Mouse (Mus musculus): ENCODE results near the gene Clcnkb.

Gene Clcnkb

GRCm38 (mm10) chr4:141435974-141436373 lies 20.2 kb upstream of the Clcnkb start, which contains the start of gene Srarp:
Gene Srarp (minus strand): TSS chr4:141436105.
- intact Hi-C loops (cut with DNase I): no loop called here

DNA sequence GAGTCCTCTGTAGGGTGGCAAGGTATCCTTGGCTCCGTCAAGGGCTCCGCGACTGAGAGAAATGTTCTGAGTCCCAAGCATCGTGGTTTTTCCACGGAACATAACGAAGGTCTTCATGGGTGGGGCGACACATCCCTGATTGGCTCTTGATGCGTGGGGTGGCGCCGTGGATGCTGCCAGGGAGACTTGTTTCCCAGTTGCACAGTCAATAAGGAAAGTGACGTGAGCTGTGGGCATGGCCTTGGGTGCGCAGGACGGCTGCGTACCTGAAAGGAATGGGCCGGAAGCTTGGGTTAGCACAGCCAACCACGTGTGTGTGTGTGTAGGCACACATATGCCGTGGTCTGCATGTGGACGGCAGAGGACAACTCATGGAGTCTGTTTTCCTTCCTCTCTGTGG lies 17.4 kb upstream of the Clcnkb start:
- intact Hi-C loops (cut with DNase I): loop anchor here (5.0 kb wide), 1 partner anchor 46 kb away; no protein-coding TSS in a partner anchor

GRCm38 (mm10) chr4:141432666-141433065 lies 16.9 kb upstream of the Clcnkb start:
- intact Hi-C loops (cut with DNase I): loop anchor here (5.0 kb wide), 1 partner anchor 45 kb away; no protein-coding TSS in a partner anchor

GRCm38 (mm10) chr4:141430997-141431396 lies 15.2 kb upstream of the Clcnkb start:
- intact Hi-C loops (cut with DNase I): loop anchor here (1.0 to 5.0 kb wide), 3 partner anchors 26 to 144 kb away; no protein-coding TSS in a partner anchor

GRCm38 (mm10) chr4:141429847-141430246 lies 14.0 kb upstream of the Clcnkb start:
- intact Hi-C loops (cut with DNase I): loop anchor here (2.0 to 5.0 kb wide), 2 partner anchors 25 to 43 kb away; no protein-coding TSS in a partner anchor

- intact Hi-C loops (cut with DNase I): no loop called here
These were observed 13.6 kb upstream of the Clcnkb start for GRCm38 (mm10) chr4:141429381-141429780.

GRCm38 (mm10) chr4:141427921-141428320 lies 12.1 kb upstream of the Clcnkb start:
- intact Hi-C loops (cut with DNase I): no loop called here

GRCm38 (mm10) chr4:141426796-141427745 lies 11.3 kb upstream of the Clcnkb start:
- intact Hi-C loops (cut with DNase I): no loop called here

DNA sequence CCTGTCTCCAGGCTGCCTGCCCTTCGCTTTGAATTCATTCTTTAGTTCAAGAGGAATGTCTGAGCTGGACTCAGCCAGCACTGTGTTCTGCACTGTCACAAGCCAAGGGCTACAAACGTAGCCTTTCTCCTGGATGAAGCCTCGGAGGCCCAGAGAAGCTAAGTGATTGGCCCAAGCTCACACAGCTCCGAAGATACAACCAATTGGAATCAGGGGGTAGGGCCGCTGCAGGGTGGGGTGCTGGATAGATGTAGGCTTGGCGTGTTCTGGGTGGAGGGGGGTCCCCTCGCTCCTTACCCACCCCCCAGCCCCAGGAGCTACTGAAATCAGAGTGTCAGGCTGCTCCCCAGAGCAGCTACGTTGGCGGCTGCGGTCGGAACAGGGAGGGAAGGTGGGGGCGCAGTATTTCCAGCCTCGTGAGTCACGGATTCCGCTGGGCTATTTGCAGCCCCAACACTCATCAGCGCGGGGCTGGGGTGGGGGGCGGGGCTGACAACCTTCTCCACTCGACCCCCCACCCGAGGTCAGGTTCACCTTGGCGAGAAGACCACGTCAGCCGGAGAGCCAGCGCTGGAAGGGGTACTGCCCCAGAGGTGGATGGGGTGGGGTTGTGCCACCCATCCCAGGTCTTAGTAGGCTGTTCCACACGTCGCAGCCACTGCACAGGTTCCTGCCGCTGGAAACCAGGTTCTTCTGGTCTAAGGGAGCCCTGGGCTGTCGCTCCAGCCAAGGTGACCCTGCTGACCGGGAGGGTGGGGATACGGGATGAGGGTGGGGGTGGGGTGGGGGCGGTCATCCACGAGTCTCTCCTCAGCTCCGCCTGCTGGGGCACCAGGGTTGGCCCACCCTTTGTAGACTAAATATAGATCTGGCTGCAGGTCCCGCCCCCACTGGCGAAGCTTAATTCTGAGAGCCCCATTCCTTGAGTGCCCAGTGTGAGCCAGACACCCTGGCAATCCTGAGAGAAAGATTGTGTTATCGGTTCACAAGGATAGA lies 10.0 kb upstream of the Clcnkb start:
- intact Hi-C loops (cut with DNase I): no loop called here

DNA sequence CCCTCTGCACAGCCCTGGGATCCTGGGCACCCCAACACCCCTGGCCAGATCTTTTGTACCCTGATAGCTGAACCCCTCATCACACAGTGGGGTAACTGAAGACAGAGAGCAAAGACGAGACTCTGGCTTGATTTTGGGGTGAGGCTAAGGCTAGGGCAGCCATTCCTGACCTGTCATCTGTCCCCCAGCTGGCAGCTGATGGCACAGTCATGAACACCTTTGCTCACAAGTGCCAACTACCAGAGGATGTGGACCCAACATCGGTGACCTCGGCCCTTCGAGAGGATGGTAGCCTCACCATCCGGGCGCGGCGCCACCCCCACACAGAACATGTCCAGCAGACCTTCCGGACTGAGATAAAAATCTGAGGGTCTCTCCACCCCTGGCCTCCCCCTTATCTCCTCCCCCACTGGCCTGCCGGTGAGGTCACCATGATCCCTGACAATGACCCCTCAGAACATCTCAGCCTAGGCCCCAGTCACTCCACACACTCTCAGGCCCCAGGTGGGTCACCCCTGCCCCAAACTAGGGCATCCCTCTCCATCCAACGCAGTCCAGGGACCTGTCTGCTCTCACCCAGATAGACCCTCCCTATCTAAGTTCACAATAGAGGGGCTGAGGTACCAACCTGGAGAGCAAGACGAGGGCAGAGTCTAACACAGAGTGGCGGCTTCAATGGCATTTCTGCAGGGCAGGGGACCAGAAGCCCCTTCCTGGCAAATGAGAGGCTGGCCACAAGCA lies 8.0 kb upstream of the Clcnkb start:
- intact Hi-C loops (cut with DNase I): no loop called here

DNA sequence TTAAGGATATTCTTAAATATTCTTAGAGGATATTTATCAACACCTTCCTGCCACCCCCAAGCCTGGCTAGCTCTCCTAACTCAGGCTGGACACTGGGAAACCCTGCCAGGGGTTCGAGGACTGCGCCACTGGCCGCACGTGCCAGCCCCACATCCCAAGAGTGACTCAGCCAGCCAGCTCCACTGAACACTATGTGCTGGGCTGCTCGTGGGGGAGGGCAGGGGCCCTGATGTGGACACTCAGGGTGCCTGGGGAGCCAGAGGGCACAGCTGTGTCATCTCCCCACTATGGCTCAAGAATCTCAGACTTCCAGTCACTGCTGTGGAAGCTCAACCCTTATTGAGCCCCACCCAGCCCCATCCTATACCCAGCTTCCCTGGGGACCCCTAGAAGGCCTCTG lies 7.5 kb upstream of the Clcnkb start:
- intact Hi-C loops (cut with DNase I): no loop called here

DNA sequence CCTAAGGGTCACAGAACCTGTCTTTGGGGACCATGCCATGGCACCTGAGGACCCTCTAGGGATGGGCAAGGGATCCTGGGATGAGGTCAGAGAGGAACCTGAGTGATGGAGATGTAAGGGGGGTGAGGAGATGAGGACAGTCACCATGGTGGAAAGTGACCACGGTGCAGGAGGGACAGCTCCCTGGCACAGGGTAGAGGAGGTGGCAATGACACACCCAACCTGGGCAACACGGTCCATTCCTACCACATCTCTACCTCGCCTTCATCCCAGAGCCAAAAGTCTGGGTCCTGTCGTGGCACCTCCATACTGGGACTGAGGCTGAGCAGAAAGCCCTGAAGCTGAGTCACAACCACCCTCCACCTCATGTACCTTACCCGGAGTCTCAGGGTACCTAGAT lies 7.0 kb upstream of the Clcnkb start:
- intact Hi-C loops (cut with DNase I): no loop called here

DNA sequence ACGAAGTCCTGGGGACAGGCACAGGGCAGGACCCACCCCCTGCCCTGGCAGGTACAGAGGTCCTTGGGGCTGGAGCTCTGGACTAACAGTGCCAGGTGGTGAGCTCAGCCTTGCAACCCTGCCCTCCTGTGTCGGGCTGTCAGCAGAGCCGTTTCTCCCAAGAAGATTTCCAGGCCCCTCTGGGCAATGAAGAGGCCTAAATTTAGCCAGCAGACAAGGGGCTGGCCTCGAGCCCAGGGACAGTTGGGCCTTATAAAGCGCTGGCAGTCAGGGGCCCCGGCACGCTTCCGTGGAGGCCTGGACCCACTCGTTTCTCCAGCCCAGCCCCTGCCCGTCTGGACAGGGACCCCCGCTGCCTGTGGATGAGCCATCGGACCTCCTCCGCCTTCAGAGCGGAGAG lies 5.6 kb upstream of the Clcnkb start:
- intact Hi-C loops (cut with DNase I): no loop called here

GRCm38 (mm10) chr4:141420886-141421285 lies 5.1 kb upstream of the Clcnkb start:
- intact Hi-C loops (cut with DNase I): no loop called here

GRCm38 (mm10) chr4:141420192-141420829 lies 4.5 kb upstream of the Clcnkb start, which contains the start of gene Hspb7:
Gene Hspb7 (plus strand): TSS chr4:141420779.
- intact Hi-C loops (cut with DNase I): no loop called here

GRCm38 (mm10) chr4:141419398-141420191 lies 3.8 kb upstream of the Clcnkb start:
- intact Hi-C loops (cut with DNase I): no loop called here

- intact Hi-C loops (cut with DNase I): no loop called here
These were observed 4.3 kb downstream of the Clcnkb start for GRCm38 (mm10) chr4:141411430-141411992.

- intact Hi-C loops (cut with DNase I): loop anchor here (10.0 kb wide), 1 partner anchor 446 kb away; no protein-coding TSS in a partner anchor
These were observed 7.2 kb downstream of the Clcnkb start for GRCm38 (mm10) chr4:141408577-141408976.

All from adrenal gland (tissue).